Mouse (Mus musculus) hindbrain, embryonic 13.5 days (tissue): ENCODE data around the gene Bach2. TPM values are rescaled to one million over a fixed set of nuclear protein-coding genes. Genes with fewer than 3 reads are reported as not detected.

ENCODE experiments used
- ATAC-seq: fragments of 200-750 bp; cut with Nextera tagmentation; 2 replicates; pipeline ENCODE4 v1.8.0; 2017; ENCODE audit warnings: moderate TSS enrichment; ENCODE audit not compliant: low FRiP score
- H3K27ac ChIP-seq: fragments of 300-500 bp; sonication (generic); 2 replicates; pipeline ENCODE4 v1.5.1; 2015; ENCODE audit warnings: inconsistent platforms, mild to moderate bottlenecking, moderate library complexity
- H3K27me3 ChIP-seq: fragments of 300-500 bp; sonication (generic); 2 replicates; pipeline ENCODE4 v1.6.1; 2015; ENCODE audit warnings: mild to moderate bottlenecking, inconsistent platforms
- H3K36me3 ChIP-seq: fragments of 300-500 bp; sonication (generic); 2 replicates; pipeline ENCODE4 v1.6.1; 2015; ENCODE audit warnings: mild to moderate bottlenecking, inconsistent platforms
- H3K4me1 ChIP-seq: fragments of 300-500 bp; sonication (generic); replicated peaks from 2 replicates; pipeline ENCODE4 v1.6.1; 2015; ENCODE audit warnings: inconsistent platforms
- H3K4me2 ChIP-seq: fragments of 300-500 bp; sonication (generic); 2 replicates; pipeline ENCODE4 v1.6.1; 2015; ENCODE audit warnings: inconsistent platforms, mild to moderate bottlenecking, moderate library complexity
- H3K4me3 ChIP-seq: fragments of 300-500 bp; sonication (generic); 2 replicates; pipeline ENCODE4 v1.5.1; 2015; ENCODE audit warnings: mild to moderate bottlenecking, inconsistent platforms
- H3K9ac ChIP-seq: fragments of 300-500 bp; sonication (generic); 2 replicates; pipeline ENCODE4 v1.6.1; 2015; ENCODE audit warnings: mild to moderate bottlenecking, inconsistent platforms
- H3K9me3 ChIP-seq: fragments of 300-500 bp; sonication (generic); 2 replicates; pipeline ENCODE4 v1.6.1; 2016; ENCODE audit warnings: inconsistent platforms
- WGBS: fragments of 180-500 bp; shearing (Covaris S2); methylation state at CpG from one replicate; pipeline ENCODE4 v1.1.7; 2015; 5-methylcytosine and 5-hydroxymethylcytosine counted together
- polyA plus RNA-seq: library from polyadenylated mRNA; unstranded; fragments of >200 nt; fragmentation: Nextera tagmentation; extraction: Ambion mirVana; gene quantifications from 2 replicates; pipeline ENCODE4 v1.2.1, GENCODE M21; 2015

The Bach2 gene
- polyA plus RNA-seq, 1 experiment from 2014 or later, result 28.5 TPM

GRCm38 (mm10) chr4:32524282-32524681 is 285.7 kb downstream of the Bach2 start:
- no peaks in the 10 kb centered on the region for H3K27me3 ChIP-seq
- no peaks in the 10 kb centered on the region for H3K36me3 ChIP-seq
- no peak overlapping the region for H3K4me2 ChIP-seq
- H3K27ac ChIP-seq, result no peak overlapping the region; the same call in 1 of the 2 replicates
- no peak for ATAC-seq
- peaks cover 81% of the 10 kb centered on the region for H3K4me1 ChIP-seq
- H3K9me3 ChIP-seq, result no peaks in the 10 kb centered on the region
- 50% methylated on average over 2 of the region's 2 CpGs for whole genome bisulfite sequencing
- no peak overlapping the region for H3K9ac ChIP-seq
- H3K4me3 ChIP-seq, result no peak overlapping the region

- no peaks in the 10 kb centered on the region for H3K9me3 ChIP-seq
- no peaks in the 10 kb centered on the region for H3K36me3 ChIP-seq
- H3K27ac ChIP-seq, result no peak overlapping the region
- ATAC-seq, result no peak
- WGBS, result 70% methylated on average over 5 of the region's 5 CpGs
- peaks cover 83% of the 10 kb centered on the region for H3K4me1 ChIP-seq
- H3K27me3 ChIP-seq, result no peaks in the 10 kb centered on the region
- H3K9ac ChIP-seq, result no peak overlapping the region
- no peak overlapping the region for H3K4me2 ChIP-seq
- H3K4me3 ChIP-seq, result no peak overlapping the region
These were observed 286.4 kb downstream of the Bach2 start for GRCm38 (mm10) chr4:32525000-32525399.

GRCm38 (mm10) chr4:32526228-32526836 is 287.7 kb downstream of the Bach2 start:
- no peaks in the 10 kb centered on the region for H3K27me3 ChIP-seq
- no peak overlapping the region for H3K4me2 ChIP-seq
- no peak overlapping the region for H3K9ac ChIP-seq
- H3K4me3 ChIP-seq, result no peak overlapping the region
- H3K4me1 ChIP-seq, result peaks cover 83% of the 10 kb centered on the region
- 65% methylated on average over 9 of the region's 9 CpGs for WGBS
- ATAC-seq, result no peak
- H3K36me3 ChIP-seq, result no peaks in the 10 kb centered on the region
- peak overlapping the region; percentile 52 for H3K27ac ChIP-seq
- no peaks in the 10 kb centered on the region for H3K9me3 ChIP-seq

- Histone ChIP-seq H3K4me3 (no peak overlapping the region), H3K27me3 (no peaks in the 10 kb centered on the region), H3K9me3 (no peaks in the 10 kb centered on the region), H3K27ac (peak overlapping the region; percentile 97), H3K9ac (peak overlapping the region; percentile 44; the same call in 1 of the 2 replicates), H3K4me1 (peaks cover 86% of the 10 kb centered on the region), H3K36me3 (no peaks in the 10 kb centered on the region), H3K4me2 (peak overlapping the region; percentile 56; the same call in 1 of the 2 replicates)
- WGBS, result 62% methylated on average over 17 of the region's 17 CpGs
- no peak for ATAC-seq
These were observed 290.9 kb downstream of the Bach2 start for GRCm38 (mm10) chr4:32529443-32529995.

- Histone ChIP-seq H3K36me3 (no peaks in the 10 kb centered on the region), H3K27me3 (no peaks in the 10 kb centered on the region), H3K4me3 (peak overlapping the region; percentile 28), H3K9me3 (no peaks in the 10 kb centered on the region), H3K9ac (peak overlapping the region; percentile 66), H3K4me2 (peak overlapping the region; percentile 56), H3K4me1 (peaks cover 86% of the 10 kb centered on the region), H3K27ac (peak overlapping the region; percentile 97)
- no peak for ATAC-seq
- 12% methylated on average over 9 of the region's 9 CpGs for WGBS
These were observed 291.9 kb downstream of the Bach2 start for GRCm38 (mm10) chr4:32530421-32530920.

- peak overlapping the region; percentile 97 for H3K27ac ChIP-seq
- H3K9me3 ChIP-seq, result no peaks in the 10 kb centered on the region
- H3K36me3 ChIP-seq, result no peaks in the 10 kb centered on the region
- peak overlapping the region; percentile 28 for H3K4me3 ChIP-seq
- peak overlapping the region; percentile 66 for H3K9ac ChIP-seq
- H3K27me3 ChIP-seq, result no peaks in the 10 kb centered on the region
- 9% methylated on average over 28 of the region's 28 CpGs for WGBS
- peak overlapping the region; percentile 56 for H3K4me2 ChIP-seq
- peaks cover 81% of the 10 kb centered on the region for H3K4me1 ChIP-seq
- peak; percentile 89 for ATAC-seq
These were observed 292.6 kb downstream of the Bach2 start for GRCm38 (mm10) chr4:32530921-32531846.

GRCm38 (mm10) chr4:32532079-32532478 is 293.5 kb downstream of the Bach2 start:
- Histone ChIP-seq H3K36me3 (no peaks in the 10 kb centered on the region), H3K9ac (peak overlapping the region; percentile 66; the same call in 1 of the 2 replicates), H3K27ac (peak overlapping the region; percentile 97), H3K4me1 (peaks cover 83% of the 10 kb centered on the region), H3K9me3 (no peaks in the 10 kb centered on the region), H3K4me2 (peak overlapping the region; percentile 56), H3K4me3 (peak overlapping the region; percentile 28; the same call in 1 of the 2 replicates), H3K27me3 (no peaks in the 10 kb centered on the region)
- ATAC-seq, result peak; percentile 4; the same call in 1 of the 2 replicates
- 34% methylated on average over 8 of the region's 8 CpGs for WGBS

- WGBS, result 47% methylated on average over 7 of the region's 7 CpGs
- no peak for ATAC-seq
- H3K4me1 ChIP-seq, result peaks cover 87% of the 10 kb centered on the region
- H3K9ac ChIP-seq, result no peak overlapping the region
- H3K36me3 ChIP-seq, result no peaks in the 10 kb centered on the region
- no peak overlapping the region for H3K4me2 ChIP-seq
- H3K9me3 ChIP-seq, result no peaks in the 10 kb centered on the region
- peak overlapping the region; percentile 97 for H3K27ac ChIP-seq
- H3K27me3 ChIP-seq, result no peaks in the 10 kb centered on the region
- H3K4me3 ChIP-seq, result no peak overlapping the region
These were observed 295.1 kb downstream of the Bach2 start for GRCm38 (mm10) chr4:32533735-32534134.

GRCm38 (mm10) chr4:32535626-32536025 is 297.0 kb downstream of the Bach2 start:
- no peaks in the 10 kb centered on the region for H3K27me3 ChIP-seq

GRCm38 (mm10) chr4:32536870-32537508 is 298.4 kb downstream of the Bach2 start:
- WGBS, result 72% methylated on average over 8 of the region's 8 CpGs
- H3K4me2 ChIP-seq, result no peak overlapping the region
- no peaks in the 10 kb centered on the region for H3K36me3 ChIP-seq
- no peak overlapping the region for H3K9ac ChIP-seq
- peak overlapping the region; percentile 62 for H3K27ac ChIP-seq
- no peak overlapping the region for H3K4me3 ChIP-seq
- no peaks in the 10 kb centered on the region for H3K27me3 ChIP-seq
- peaks cover 60% of the 10 kb centered on the region for H3K4me1 ChIP-seq
- ATAC-seq, result no peak
- no peaks in the 10 kb centered on the region for H3K9me3 ChIP-seq

More at GRCm38 (mm10) chr4:32535626-32536025, 297.0 kb downstream of the Bach2 start:
- ATAC-seq, result no peak
- WGBS, result 88% methylated on average over 7 of the region's 7 CpGs
- Histone ChIP-seq H3K27ac (no peak overlapping the region), H3K9me3 (no peaks in the 10 kb centered on the region), H3K4me3 (no peak overlapping the region), H3K36me3 (no peaks in the 10 kb centered on the region), H3K9ac (no peak overlapping the region), H3K4me2 (no peak overlapping the region), H3K4me1 (peaks cover 74% of the 10 kb centered on the region)

- Histone ChIP-seq H3K4me3 (no peak overlapping the region), H3K4me2 (no peak overlapping the region), H3K36me3 (no peaks in the 10 kb centered on the region), H3K27me3 (no peaks in the 10 kb centered on the region), H3K27ac (peak overlapping the region; percentile 86), H3K9me3 (no peaks in the 10 kb centered on the region), H3K9ac (peak overlapping the region; percentile 43; the same call in 1 of the 2 replicates), H3K4me1 (peaks cover 49% of the 10 kb centered on the region)
- ATAC-seq, result peak; percentile 78
- WGBS, result 4% methylated on average over 5 of the region's 5 CpGs
These were observed 299.5 kb downstream of the Bach2 start for GRCm38 (mm10) chr4:32538088-32538487.
